Mouse (Mus musculus) lung, postnatal 0 days (tissue): ENCODE data around the gene Cox4i2.

Source experiments
- CTCF ChIP-seq: IDR thresholded peaks from 2 replicates; pipeline ENCODE4 v1.5.1; 2016; ENCODE audit warnings: antibody characterized with exemption, mild to moderate bottlenecking
- EP300 ChIP-seq: IDR thresholded peaks from 2 replicates; pipeline ENCODE4 v1.6.1; 2016; ENCODE audit warnings: antibody characterized with exemption, mild to moderate bottlenecking, control low read depth

- no peak for TF ChIP-seq EP300
- no peak for TF ChIP-seq CTCF
These were observed 46.2 kb downstream of the Cox4i2 start for GRCm38 (mm10) chr2:152799954-152800761.
